ENCODE assay signal across 13 mouse cellular contexts in the genomic region with DNA sequence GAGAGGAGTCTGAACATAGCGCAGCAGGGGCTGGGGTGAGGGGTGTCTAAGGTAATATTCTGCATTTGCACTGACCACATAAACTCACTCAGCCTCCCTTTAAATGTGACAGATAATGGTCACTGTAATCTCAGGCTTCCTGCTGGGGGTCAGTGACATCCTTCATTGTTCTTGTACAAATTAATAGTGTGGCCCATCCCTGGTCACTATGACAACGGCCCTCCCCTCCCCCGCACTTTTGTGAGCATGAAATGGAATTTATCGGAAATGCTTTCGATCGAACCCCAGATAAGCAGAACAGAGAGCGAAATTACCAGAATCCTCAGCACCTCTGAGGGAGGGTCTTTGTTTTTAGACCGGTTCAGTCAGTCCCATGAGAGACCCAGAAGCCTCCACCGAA.
DNase-seq lines count a peak whose midpoint lies in the region; ATAC-seq and TF ChIP-seq lines count a peak whose summit lies in the region.
"Had no signal": no experiment of that assay in that cellular context is flagged by ENCODE, and none has a peak within 500 bp of the region (broad histone marks: within the 10 kb centered on the region; RNA-seq: fewer than 3 reads in every experiment).

No protein-coding gene starts in this region.

- WGBS in forebrain, postnatal 0 days = 29% methylated on average over 9 of the region's 9 CpGs
- WGBS in midbrain, embryonic 14.5 days = 10% methylated on average over 9 of the region's 9 CpGs

- H3K27ac ChIP-seq in forebrain, postnatal 0 days (ENCODE audit: low read depth, low read length) = no peak overlapping the region
- H3K27ac ChIP-seq in midbrain, embryonic 14.5 days (replicated peaks; ENCODE audit: low read depth, low read length) = peak overlapping the region; percentile 49; the same call in 1 of the 2 replicates
- H3K27ac ChIP-seq: limb, embryonic 10.5 days had no signal

- DNase-seq in embryo, embryonic 10 days (ENCODE audit: low spot score) = peak; percentile 41
- DNase-seq in embryo, embryonic 9.5 days (ENCODE audit: extremely low spot score) = no peak
- DNase-seq in MN1 (ENCODE audit: low spot score) = peak; percentile 15
- no peak for DNase-seq in forebrain, postnatal 0 days
- DNase-seq in midbrain, embryonic 14.5 days = peak; percentile 62
- no peak for DNase-seq in thymus, postnatal 14 days
- no peak for DNase-seq in gastrocnemius, postnatal 4 days (ENCODE audit: low spot score in 2 of 2)
- DNase-seq in cerebellum, postnatal 36 days = no peak
- DNase-seq: cerebellum, postnatal 14 days; gastrocnemius, postnatal 25 days; kidney, adult 11 months; layer of hippocampus, adult 9-11 months had no signal

- no peak for TF ChIP-seq CTCF in forebrain, postnatal 0 days (IDR thresholded peaks at IDR 0.05; ENCODE audit: low read depth)

- 0 out of 2 replicates have a peak overlapping the region, but pooled peaks have one; percentile 1 for H3K4me2 ChIP-seq in forebrain, postnatal 0 days (ENCODE audit: low read depth)
- H3K4me2 ChIP-seq in midbrain, embryonic 14.5 days (ENCODE audit: low read length) = peak overlapping the region; percentile 34

- H3K9ac ChIP-seq in forebrain, postnatal 0 days = no peak overlapping the region
- 0 out of 2 replicates have a peak overlapping the region, but pooled peaks have one; percentile 9 for H3K9ac ChIP-seq in midbrain, embryonic 14.5 days (replicated peaks; ENCODE audit: low read length)

- H3K9me3 ChIP-seq in forebrain, postnatal 0 days (ENCODE audit: low read length) = no peaks in the 10 kb centered on the region
- no peaks in the 10 kb centered on the region for H3K9me3 ChIP-seq in midbrain, embryonic 14.5 days (ENCODE audit: control insufficient read depth, low read length)
- H3K9me3 ChIP-seq: limb, embryonic 10.5 days had no signal

- H3K4me3 ChIP-seq in forebrain, postnatal 0 days (ENCODE audit: low read depth, low read length) = no peak overlapping the region
- H3K4me3 ChIP-seq in midbrain, embryonic 14.5 days (replicated peaks; ENCODE audit: low read depth, low read length) = no peak overlapping the region
- H3K4me3 ChIP-seq: limb, embryonic 10.5 days had no signal

- 0 out of 2 replicates have a peak, but pooled peaks cover 7% of the 10 kb centered on the region for H3K27me3 ChIP-seq in forebrain, postnatal 0 days (ENCODE audit: insufficient read depth, low read length)
- no peaks in the 10 kb centered on the region for H3K27me3 ChIP-seq in midbrain, embryonic 14.5 days (ENCODE audit: control insufficient read depth, insufficient read depth, low read length)

- no peaks in the 10 kb centered on the region for H3K4me1 ChIP-seq in forebrain, postnatal 0 days (ENCODE audit: insufficient read depth)
- H3K4me1 ChIP-seq in midbrain, embryonic 14.5 days (ENCODE audit: control insufficient read depth, insufficient read depth, low read length) = peaks cover 25% of the 10 kb centered on the region

- no peaks in the 10 kb centered on the region for H3K36me3 ChIP-seq in forebrain, postnatal 0 days (ENCODE audit: insufficient read depth)
- no peaks in the 10 kb centered on the region for H3K36me3 ChIP-seq in midbrain, embryonic 14.5 days (ENCODE audit: control insufficient read depth, insufficient read depth, low read length)
- H3K36me3 ChIP-seq: limb, embryonic 10.5 days had no signal

- ATAC-seq in forebrain, postnatal 0 days = no peak
- ATAC-seq in midbrain, embryonic 14.5 days (ENCODE audit: low FRiP score, low TSS enrichment) = no peak

Comparison
In these comparisons a context has a peak if more than half of its experiments do, and no peak if none do; other contexts are left out.
1. DNase-seq: peak in embryo, embryonic 10 days (single experiment), MN1 (single experiment) and midbrain, embryonic 14.5 days (single experiment); none in embryo, embryonic 9.5 days (single experiment), forebrain, postnatal 0 days (single experiment), thymus, postnatal 14 days (single experiment), gastrocnemius, postnatal 4 days (0 of 2) and cerebellum, postnatal 36 days (0 of 2).